Mouse (Mus musculus) liver, embryonic 14.5 days (tissue): ENCODE results near the gene Spc24.

Experiments
- CTCF ChIP-seq: IDR thresholded peaks from 2 replicates; pipeline ENCODE4 v1.5.1; 2016; ENCODE audit warnings: antibody characterized with exemption, low read depth, control low read depth
- EP300 ChIP-seq: IDR thresholded peaks from 2 replicates; pipeline ENCODE4 v1.6.1; 2016; ENCODE audit warnings: antibody characterized with exemption, low read depth

- peak; percentile 89 for TF ChIP-seq CTCF
- TF ChIP-seq EP300, result no peak
These were observed 26.8 kb upstream of the Spc24 start for GRCm38 (mm10) chr9:21786906-21787305.
